Mouse (Mus musculus) brain, embryonic 14.5 days (tissue): ENCODE measurements around the gene Neurod2.

Experiments used
- CTCF ChIP-seq: fragments of 200-500 bp; IDR thresholded peaks from 2 replicates; pipeline ENCODE4 v1.5.1; 2012; ENCODE audit warnings: inconsistent platforms, mild to moderate bottlenecking, moderate library complexity, borderline replicate concordance; ENCODE audit not compliant: insufficient read depth, insufficient read length; ENCODE audit errors: extremely low read depth
- POLR2A ChIP-seq: fragments of 200-500 bp; IDR thresholded peaks from 2 replicates; pipeline ENCODE4 v1.6.1; 2012; ENCODE audit warnings: mild to moderate bottlenecking, inconsistent platforms, borderline replicate concordance; ENCODE audit not compliant: poor library complexity, insufficient read depth, insufficient read length, severe bottlenecking; ENCODE audit errors: extremely low read depth

- TF ChIP-seq CTCF (no peak), POLR2A (no peak)
These were observed 6.1 kb downstream of the Neurod2 start for GRCm38 (mm10) chr11:98323136-98323866.
